Mouse (Mus musculus) myocyte (in vitro differentiated cells): ENCODE measurements around the gene Gm10959.

Experiments used
- E2F4 ChIP-seq: IDR thresholded peaks from one replicate; pipeline ENCODE4 v1.6.1; 2011; ENCODE audit warnings: mild to moderate bottlenecking, control low read depth, moderate library complexity; ENCODE audit not compliant: insufficient read depth
- MAX ChIP-seq: IDR thresholded peaks from one replicate; pipeline ENCODE4 v1.6.1; 2011; ENCODE audit warnings: low read depth, mild to moderate bottlenecking, control low read depth
- MYOD1 ChIP-seq, 3 experiments: IDR thresholded peaks; one replicate each; pipeline ENCODE4 v1.6.1; 2011; ENCODE audit warnings: control low read depth in 2 of 3, low read depth in 2 of 3, mild to moderate bottlenecking in 2 of 3, moderate library complexity in 1 of 3; ENCODE audit not compliant: insufficient read length in 2 of 3, control insufficient read depth in 1 of 3
- MYOG ChIP-seq, 3 experiments: IDR thresholded peaks; one replicate each; pipeline ENCODE4 v1.6.1; 2011; ENCODE audit warnings: control low read depth in 2 of 3, low read depth in 2 of 3, mild to moderate bottlenecking in 2 of 3; ENCODE audit not compliant: insufficient read length in 2 of 3, control insufficient read depth in 1 of 3, insufficient read depth in 1 of 3
- POLR2A ChIP-seq: IDR thresholded peaks from one replicate; pipeline ENCODE4 v1.6.1; 2011; ENCODE audit warnings: low read depth, mild to moderate bottlenecking, control low read depth, moderate library complexity; ENCODE audit not compliant: insufficient read length
- TCF12 ChIP-seq: IDR thresholded peaks from one replicate; pipeline ENCODE4 v1.6.1; 2011; ENCODE audit warnings: mild to moderate bottlenecking, control low read depth; ENCODE audit not compliant: poor library complexity, insufficient read depth, severe bottlenecking

GRCm38 (mm10) chr3:122898254-122898653 is 20.9 kb downstream of the Gm10959 start:
- TF ChIP-seq E2F4, result no peak
- TF ChIP-seq MYOG (IDR thresholded peaks at IDR 0.05; ENCODE audit: control insufficient read depth in 1 of 3, insufficient read depth in 1 of 3, insufficient read length in 2 of 3, low read depth in 2 of 3), result no peak
- no peak for TF ChIP-seq TCF12
- no peak for TF ChIP-seq POLR2A
- no peak for TF ChIP-seq MYOD1 (IDR thresholded peaks at IDR 0.05; ENCODE audit: control insufficient read depth in 1 of 3, insufficient read length in 2 of 3, low read depth in 2 of 3)
- no peak for TF ChIP-seq MAX
